Mouse (Mus musculus): ENCODE results near the gene Plxdc2. TPM values are rescaled to one million over a fixed set of nuclear protein-coding genes. Genes with fewer than 3 reads are reported as not detected.
A peak's percentile ranks its signal among the peaks of the same experiment; 100 is the strongest.

Plxdc2 gene
- polyA plus RNA-seq, 1 experiment from 2014 or later = 39.0 TPM

DNA sequence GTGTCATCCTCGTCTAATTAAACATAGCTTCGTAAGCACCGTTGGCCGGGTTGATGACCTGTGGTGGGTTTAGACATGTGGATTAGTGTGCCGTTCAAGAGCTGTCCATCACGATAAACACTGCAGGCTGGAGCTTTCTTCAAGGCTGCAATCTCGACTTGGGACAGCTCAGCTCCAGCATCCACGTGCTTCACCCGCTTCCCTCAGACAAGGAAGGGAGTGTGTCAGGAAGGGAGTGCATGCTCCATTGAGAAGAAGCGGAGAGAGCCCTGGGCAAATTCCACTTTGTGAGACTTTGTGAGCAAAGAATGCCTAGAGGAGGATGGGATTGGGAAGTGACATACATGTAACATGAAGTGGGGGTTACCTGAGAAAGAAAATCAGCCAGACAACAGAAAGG lies 42.8 kb downstream of the Plxdc2 start:
- WGBS = 47% methylated on average over 10 of the region's 10 CpGs

DNA sequence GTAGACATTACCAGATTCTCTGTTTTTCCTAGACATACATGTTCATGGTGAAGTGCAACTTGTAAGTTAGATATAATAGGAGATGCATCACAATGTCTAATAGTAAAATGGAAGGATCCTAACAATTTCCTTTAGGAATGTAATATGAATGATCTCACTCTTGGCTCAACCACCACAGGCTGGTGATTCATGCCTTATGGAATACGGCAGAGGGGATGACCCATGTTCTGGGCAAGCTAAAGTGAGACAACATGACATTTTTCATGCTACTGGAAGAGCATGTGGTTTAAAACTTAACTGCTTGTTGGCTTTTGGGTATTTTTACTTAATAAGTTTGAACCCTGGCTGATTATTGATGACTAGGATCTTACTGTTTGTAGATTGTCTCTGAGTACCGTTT lies 50.4 kb downstream of the Plxdc2 start:
- Histone ChIP-seq H3K4me2 (ENCODE audit: low read length) (no peak overlapping the region), H3K9ac (ENCODE audit: low read depth, low read length) (no peak overlapping the region), H3K4me3 (replicated peaks; ENCODE audit: low read depth, low read length) (no peak overlapping the region), H3K27me3 (ENCODE audit: insufficient read depth, low read length) (no peaks in the 10 kb centered on the region), H3K27ac (no peak overlapping the region), H3K4me1 (replicated peaks; ENCODE audit: insufficient read depth, low read length) (no peaks in the 10 kb centered on the region), H3K9me3 (replicated peaks; ENCODE audit: low read length) (no peaks in the 10 kb centered on the region), H3K36me3 (ENCODE audit: insufficient read depth, low read length) (no peaks in the 10 kb centered on the region)
- WGBS = 57% methylated on average over 2 of the region's 2 CpGs
- TF ChIP-seq CTCF (IDR thresholded peaks at IDR 0.05; ENCODE audit: low read depth) = no peak
- DNase-seq (ENCODE audit: low spot score) = no peak
- no peak for ATAC-seq (replicated peaks; ENCODE audit: low FRiP score, low read depth)

More for the DNA sequence above, 42.8 kb downstream of the Plxdc2 start:
- Histone ChIP-seq H3K4me3 (replicated peaks; ENCODE audit: low read depth, low read length) (no peak overlapping the region), H3K36me3 (ENCODE audit: insufficient read depth, low read length) (no peaks in the 10 kb centered on the region), H3K4me1 (replicated peaks; ENCODE audit: insufficient read depth, low read length) (no peaks in the 10 kb centered on the region), H3K27ac (0 out of 2 replicates have a peak overlapping the region, but pooled peaks have one; percentile 25), H3K9me3 (replicated peaks; ENCODE audit: low read length) (no peaks in the 10 kb centered on the region), H3K9ac (ENCODE audit: low read depth, low read length) (no peak overlapping the region), H3K27me3 (ENCODE audit: insufficient read depth, low read length) (no peaks in the 10 kb centered on the region), H3K4me2 (ENCODE audit: low read length) (no peak overlapping the region)
- TF ChIP-seq CTCF (IDR thresholded peaks at IDR 0.05; ENCODE audit: low read depth) = no peak
- DNase-seq (ENCODE audit: low spot score) (peak; percentile 20), ATAC-seq (replicated peaks; ENCODE audit: low FRiP score, low read depth) (peak; percentile 56; the same call in 1 of the 2 replicates)

DNA sequence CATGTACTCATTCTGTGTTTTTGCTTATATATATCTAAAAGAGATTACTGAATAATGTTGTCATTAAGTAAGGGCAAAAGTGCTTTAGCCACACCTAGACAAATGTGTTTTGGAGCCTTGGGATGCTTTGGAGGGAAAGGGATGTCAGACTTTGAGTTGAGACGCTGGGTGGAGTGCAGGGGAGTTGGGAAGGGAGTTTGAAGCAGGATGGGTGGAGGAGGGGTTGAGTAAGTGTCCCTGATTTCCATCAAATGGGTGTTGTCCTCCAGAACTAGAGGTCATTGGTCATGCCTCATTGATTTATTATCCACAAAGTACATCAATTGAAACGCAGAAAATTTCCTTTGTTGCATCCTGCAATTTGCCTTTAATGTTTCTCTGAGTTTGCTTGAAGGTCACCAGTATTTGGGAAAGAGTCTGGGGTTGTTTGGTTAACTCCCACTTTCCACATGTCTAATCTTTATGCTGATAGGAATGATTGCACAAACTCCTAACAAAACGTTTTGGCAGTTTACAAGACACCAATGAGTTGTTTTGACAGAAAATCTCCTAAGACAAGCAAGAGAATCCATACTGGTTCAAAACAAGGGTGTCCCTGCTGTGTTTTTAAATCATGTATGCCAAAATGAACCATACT lies 58.4 kb downstream of the Plxdc2 start:
- ATAC-seq (replicated peaks; ENCODE audit: low FRiP score, low read depth) = no peak
- TF ChIP-seq CTCF (IDR thresholded peaks at IDR 0.05; ENCODE audit: low read depth) = no peak
- H3K9me3 ChIP-seq (replicated peaks; ENCODE audit: low read length) = no peaks in the 10 kb centered on the region
- no peaks in the 10 kb centered on the region for H3K36me3 ChIP-seq (ENCODE audit: insufficient read depth, low read length)
- WGBS = 16% methylated on average over 3 of the region's 3 CpGs
- H3K9ac ChIP-seq (ENCODE audit: low read depth, low read length) = no peak overlapping the region
- DNase-seq (ENCODE audit: low spot score) = peak; percentile 12
- H3K4me3 ChIP-seq (replicated peaks; ENCODE audit: low read depth, low read length) = no peak overlapping the region
- no peaks in the 10 kb centered on the region for H3K27me3 ChIP-seq (ENCODE audit: insufficient read depth, low read length)
- H3K4me1 ChIP-seq (replicated peaks; ENCODE audit: insufficient read depth, low read length) = no peaks in the 10 kb centered on the region
- H3K27ac ChIP-seq = no peak overlapping the region
- no peak overlapping the region for H3K4me2 ChIP-seq (ENCODE audit: low read length)

DNA sequence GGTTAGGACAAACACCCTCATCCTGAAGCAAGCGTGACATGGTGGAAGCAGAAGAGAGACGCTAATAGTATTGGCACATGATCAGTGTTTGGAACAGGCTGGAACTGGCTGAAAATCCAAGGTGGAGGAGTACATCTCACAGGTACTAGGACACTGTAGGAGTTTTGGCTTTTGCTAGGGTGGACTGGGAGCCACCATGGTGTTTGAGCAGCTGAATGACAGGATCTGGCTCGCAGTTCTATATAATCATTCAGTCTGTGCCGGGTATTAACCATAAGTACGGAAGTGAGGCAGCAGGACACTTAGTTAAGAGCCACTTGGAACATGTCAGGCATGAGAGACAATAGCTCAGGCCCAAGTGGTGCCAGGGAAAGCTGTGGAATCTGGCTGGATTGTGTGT lies 82.9 kb downstream of the Plxdc2 start:
- WGBS = 91% methylated on average over 5 of the region's 5 CpGs
- no peak for ATAC-seq (replicated peaks; ENCODE audit: low FRiP score, low read depth)

DNA sequence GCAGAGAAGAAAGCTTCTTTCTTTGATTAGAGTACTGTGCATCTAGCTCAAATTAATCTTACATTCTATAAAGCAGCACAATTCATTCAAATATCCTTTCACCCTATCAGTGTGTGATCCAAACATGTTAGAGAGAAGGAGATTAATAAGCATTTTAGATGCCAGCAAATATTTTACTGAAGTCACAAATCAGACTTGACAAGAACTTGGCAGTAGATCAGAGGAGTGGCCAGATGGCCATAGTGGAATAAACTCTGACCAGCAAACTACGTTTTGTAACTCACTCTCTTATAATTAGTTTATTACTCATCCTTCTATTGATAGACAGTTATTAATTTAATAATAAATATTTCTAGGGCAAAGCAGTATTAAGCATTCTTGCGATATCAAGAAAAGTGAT lies 86.5 kb downstream of the Plxdc2 start:
- ATAC-seq (replicated peaks; ENCODE audit: low FRiP score, low read depth) (no peak), DNase-seq (ENCODE audit: low spot score) (peak; percentile 39)
- 55% methylated on average over 2 of the region's 2 CpGs for WGBS
- Histone ChIP-seq H3K4me3 (replicated peaks; ENCODE audit: low read depth, low read length) (no peak overlapping the region), H3K27ac (no peak overlapping the region), H3K36me3 (ENCODE audit: insufficient read depth, low read length) (no peaks in the 10 kb centered on the region), H3K4me2 (ENCODE audit: low read length) (no peak overlapping the region), H3K9me3 (replicated peaks; ENCODE audit: low read length) (no peaks in the 10 kb centered on the region), H3K9ac (ENCODE audit: low read depth, low read length) (no peak overlapping the region), H3K4me1 (replicated peaks; ENCODE audit: insufficient read depth, low read length) (no peaks in the 10 kb centered on the region), H3K27me3 (ENCODE audit: insufficient read depth, low read length) (no peaks in the 10 kb centered on the region)
- no peak for TF ChIP-seq CTCF (IDR thresholded peaks at IDR 0.05; ENCODE audit: low read depth)

More for the DNA sequence above, 82.9 kb downstream of the Plxdc2 start:
- Histone ChIP-seq H3K4me1 (replicated peaks; ENCODE audit: insufficient read depth, low read length) (no peaks in the 10 kb centered on the region), H3K27ac (no peak overlapping the region), H3K9me3 (replicated peaks; ENCODE audit: low read length) (no peaks in the 10 kb centered on the region), H3K4me3 (replicated peaks; ENCODE audit: low read depth, low read length) (no peak overlapping the region), H3K4me2 (ENCODE audit: low read length) (no peak overlapping the region), H3K9ac (ENCODE audit: low read depth, low read length) (no peak overlapping the region), H3K36me3 (ENCODE audit: insufficient read depth, low read length) (no peaks in the 10 kb centered on the region), H3K27me3 (ENCODE audit: insufficient read depth, low read length) (no peaks in the 10 kb centered on the region)
- TF ChIP-seq CTCF (IDR thresholded peaks at IDR 0.05; ENCODE audit: low read depth) = no peak
- no peak for DNase-seq (ENCODE audit: low spot score)

DNA sequence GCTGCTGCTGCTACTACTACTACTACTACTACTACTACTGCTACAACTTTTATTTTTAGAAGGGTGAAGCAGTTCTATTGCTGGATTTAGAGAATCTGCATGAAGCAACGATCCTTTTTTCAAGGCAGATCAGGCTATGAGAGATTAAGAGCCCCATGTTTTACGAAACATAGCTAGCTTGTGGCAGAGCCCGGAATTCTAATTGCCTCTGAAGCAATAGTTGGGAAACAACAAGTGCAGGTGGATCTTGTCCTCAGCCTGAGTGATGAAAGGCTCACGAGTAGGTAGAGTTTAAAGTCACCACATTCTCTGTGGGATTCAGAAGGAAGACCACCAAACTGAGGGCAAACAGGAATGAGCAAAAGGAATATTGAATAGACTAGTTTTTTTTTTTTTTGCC lies 91.8 kb downstream of the Plxdc2 start:
- Histone ChIP-seq H3K36me3 (ENCODE audit: insufficient read depth, low read length) (no peaks in the 10 kb centered on the region), H3K9ac (ENCODE audit: low read depth, low read length) (no peak overlapping the region), H3K27ac (no peak overlapping the region), H3K4me3 (replicated peaks; ENCODE audit: low read depth, low read length) (no peak overlapping the region), H3K27me3 (ENCODE audit: insufficient read depth, low read length) (no peaks in the 10 kb centered on the region), H3K4me1 (replicated peaks; ENCODE audit: insufficient read depth, low read length) (no peaks in the 10 kb centered on the region; the same call in 1 of the 2 replicates), H3K4me2 (ENCODE audit: low read length) (no peak overlapping the region), H3K9me3 (replicated peaks; ENCODE audit: low read length) (no peaks in the 10 kb centered on the region)
- 74% methylated on average over 4 of the region's 4 CpGs for WGBS
- ATAC-seq (replicated peaks; ENCODE audit: low FRiP score, low read depth) = no peak
- no peak for DNase-seq (ENCODE audit: low spot score)
- TF ChIP-seq CTCF (IDR thresholded peaks at IDR 0.05; ENCODE audit: low read depth) = no peak
